Mouse (Mus musculus) stomach, postnatal 0 days (tissue): ENCODE measurements around the gene Tmem138. TPM values are rescaled to one million over a fixed set of nuclear protein-coding genes. Genes with fewer than 3 reads are reported as not detected.

Source experiments
- ATAC-seq: fragments of 200-750 bp; cut with Nextera tagmentation; 2 replicates; pipeline ENCODE4 v1.8.0; 2017; ENCODE audit not compliant: low FRiP score, low TSS enrichment
- DNase-seq: peaks from one replicate; pipeline ENCODE4 v3.0.0-alpha.2; 2016; ENCODE audit warnings: low spot score
- H3K27ac ChIP-seq: fragments of 300-500 bp; sonication (generic); replicated peaks from 2 replicates; pipeline ENCODE4 v1.5.1; 2014; ENCODE audit warnings: mild to moderate bottlenecking, control low read depth
- H3K27me3 ChIP-seq: fragments of 300-500 bp; sonication (generic); 2 replicates; pipeline ENCODE4 v1.6.1; 2014; ENCODE audit warnings: low read length; ENCODE audit not compliant: control insufficient read depth, insufficient read depth
- H3K36me3 ChIP-seq: fragments of 300-500 bp; sonication (generic); 2 replicates; pipeline ENCODE4 v1.6.1; 2014; ENCODE audit warnings: low read length, mixed read lengths; ENCODE audit not compliant: control insufficient read depth, insufficient read depth
- H3K4me1 ChIP-seq: fragments of 300-500 bp; sonication (generic); replicated peaks from 2 replicates; pipeline ENCODE4 v1.6.1; 2014; ENCODE audit warnings: antibody characterized with exemption; ENCODE audit not compliant: control insufficient read depth, insufficient read depth
- H3K4me2 ChIP-seq: fragments of 300-500 bp; sonication (generic); replicated peaks from 2 replicates; pipeline ENCODE4 v1.6.1; 2014; ENCODE audit warnings: low read depth, mild to moderate bottlenecking, control low read depth, moderate library complexity
- H3K4me3 ChIP-seq: fragments of 300-500 bp; sonication (generic); 2 replicates; pipeline ENCODE4 v1.5.1; 2014; ENCODE audit warnings: low read depth, low read length, control low read depth
- H3K9ac ChIP-seq: fragments of 300-500 bp; sonication (generic); 2 replicates; pipeline ENCODE4 v1.6.1; 2014; ENCODE audit warnings: mild to moderate bottlenecking, low read length, control low read depth, mixed read lengths
- H3K9me3 ChIP-seq: fragments of 300-500 bp; sonication (generic); 2 replicates; pipeline ENCODE4 v1.6.1; 2016; ENCODE audit warnings: low read length; ENCODE audit not compliant: control insufficient read depth
- CTCF ChIP-seq: IDR thresholded peaks from 2 replicates; pipeline ENCODE4 v1.5.1; 2016; ENCODE audit warnings: antibody characterized with exemption, low read depth, mild to moderate bottlenecking, moderate library complexity
- EP300 ChIP-seq: optimal IDR thresholded peaks from 2 replicates; pipeline ENCODE3; 2016; ENCODE audit warnings: antibody characterized with exemption
- WGBS: fragments of 180-500 bp; shearing (Covaris S2); extraction: QIAGEN DNeasy Blood & Tissue Kit; methylation state at CpG from one replicate; pipeline ENCODE4 v1.1.7; 2014; 5-methylcytosine and 5-hydroxymethylcytosine counted together
- polyA plus RNA-seq: library from polyadenylated mRNA; unstranded; fragments of >200 nt; fragmentation: Nextera tagmentation; extraction: Ambion mirVana; gene quantifications from 2 replicates; pipeline ENCODE4 v1.2.1, GENCODE M21; 2015

The Tmem138 gene
- polyA plus RNA-seq, 1 experiment from 2014 or later = 12.2 TPM

- no peaks in the 10 kb centered on the region for H3K4me1 ChIP-seq
- no peaks in the 10 kb centered on the region for H3K27me3 ChIP-seq
- WGBS = 73% methylated on average over 2 of the region's 2 CpGs
- no peak overlapping the region for H3K9ac ChIP-seq
- ATAC-seq (no peak), DNase-seq (no peak)
- no peaks in the 10 kb centered on the region for H3K36me3 ChIP-seq
- TF ChIP-seq CTCF (no peak), EP300 (no peak)
- no peaks in the 10 kb centered on the region for H3K9me3 ChIP-seq
- H3K4me2 ChIP-seq = no peak overlapping the region
- no peak overlapping the region for H3K27ac ChIP-seq
- H3K4me3 ChIP-seq = no peak overlapping the region
These were observed 20.2 kb downstream of the Tmem138 start for GRCm38 (mm10) chr19:10557001-10557400.

- DNase-seq (peak; percentile 90), ATAC-seq (peak; percentile 99)
- no peaks in the 10 kb centered on the region for H3K9me3 ChIP-seq
- H3K4me1 ChIP-seq = no peaks in the 10 kb centered on the region
- TF ChIP-seq CTCF = peak; percentile 35
- TF ChIP-seq EP300 = no peak
- H3K27ac ChIP-seq = peak within 1 kb of the TSS; percentile 46; the same call in 1 of the 2 replicates
- peak within 1 kb of the TSS; percentile 56 for H3K4me2 ChIP-seq
- H3K4me3 ChIP-seq = peak within 1 kb of the TSS; percentile 55
- H3K9ac ChIP-seq = peak within 1 kb of the TSS; percentile 59
- no peaks in the 10 kb centered on the region for H3K27me3 ChIP-seq
- peaks cover under 1% of the 10 kb centered on the region; the same call in 1 of the 2 replicates for H3K36me3 ChIP-seq
- under 1% methylated on average over 43 of the region's 43 CpGs for whole genome bisulfite sequencing
These were observed 21.3 kb downstream of the Tmem138 start, which contains the start of gene Tmem216 for GRCm38 (mm10) chr19:10555624-10556510. TSS of gene Tmem216 (minus strand) at chr19:10556238.

GRCm38 (mm10) chr19:10539454-10539853 lies 37.7 kb downstream of the Tmem138 start:
- Histone ChIP-seq H3K27ac (no peak overlapping the region), H3K4me2 (no peak overlapping the region), H3K9me3 (no peaks in the 10 kb centered on the region), H3K27me3 (no peaks in the 10 kb centered on the region), H3K9ac (no peak overlapping the region), H3K4me1 (no peaks in the 10 kb centered on the region), H3K36me3 (peaks cover 40% of the 10 kb centered on the region), H3K4me3 (no peak overlapping the region)
- no peak for DNase-seq
- ATAC-seq = no peak
- 91% methylated on average over 5 of the region's 5 CpGs for WGBS
- TF ChIP-seq EP300 = no peak
- no peak for TF ChIP-seq CTCF

GRCm38 (mm10) chr19:10530082-10530481 lies 47.1 kb downstream of the Tmem138 start:
- H3K27ac ChIP-seq = no peak overlapping the region
- no peak overlapping the region for H3K4me2 ChIP-seq
- H3K4me3 ChIP-seq = no peak overlapping the region
- no peaks in the 10 kb centered on the region for H3K9me3 ChIP-seq
- DNase-seq (no peak), ATAC-seq (no peak)
- H3K27me3 ChIP-seq = no peaks in the 10 kb centered on the region
- no peak overlapping the region for H3K9ac ChIP-seq
- peaks cover 3% of the 10 kb centered on the region; the same call in 1 of the 2 replicates for H3K4me1 ChIP-seq
- TF ChIP-seq EP300 (no peak), CTCF (peak; percentile 49)
- 97% methylated on average over 1 of the region's 1 CpGs for WGBS
- peaks cover 14% of the 10 kb centered on the region for H3K36me3 ChIP-seq

- Histone ChIP-seq H3K36me3 (peaks cover 2% of the 10 kb centered on the region; the same call in 1 of the 2 replicates), H3K4me2 (peak within 1 kb of the TSS; percentile 79), H3K27me3 (no peaks in the 10 kb centered on the region), H3K9ac (peak within 1 kb of the TSS; percentile 99), H3K4me1 (peaks cover 3% of the 10 kb centered on the region; the same call in 1 of the 2 replicates), H3K27ac (peak within 1 kb of the TSS; percentile 100), H3K9me3 (no peaks in the 10 kb centered on the region), H3K4me3 (peak within 1 kb of the TSS; percentile 97)
- under 1% methylated on average over 11 of the region's 11 CpGs for WGBS
- DNase-seq (peak; percentile 33), ATAC-seq (peak; percentile 10; the same call in 1 of the 2 replicates)
- TF ChIP-seq CTCF (peak; percentile 75), EP300 (peak; percentile 61)
These were observed 51.3 kb downstream of the Tmem138 start, which contains the start of gene Sdhaf2 for GRCm38 (mm10) chr19:10525910-10526309. TSS of gene Sdhaf2 (minus strand) at chr19:10526142.
